Comparison of ENCODE assay signal across 23 mouse cellular contexts in genomic region chr19:4017921-4018587, GRCm38 (mm10). TPM values are rescaled to one million over a fixed set of nuclear protein-coding genes. Genes with fewer than 3 reads are reported as not detected.
DNase-seq lines count a peak whose midpoint lies in the region; ATAC-seq and TF ChIP-seq lines count a peak whose summit lies in the region.
"Had no signal": no experiment of that assay in that cellular context is flagged by ENCODE, and none has a peak within 500 bp of the region (broad histone marks: within the 10 kb centered on the region; RNA-seq: fewer than 3 reads in every experiment).

No protein-coding gene starts in this region.

- no peak for TF ChIP-seq CTCF in cerebellum, adult 2 months (IDR thresholded peaks at IDR 0.05; ENCODE audit: borderline replicate concordance, insufficient read depth, low read depth, low read length)

- H3K27me3 ChIP-seq in cerebellum, adult 2 months (ENCODE audit: control insufficient read depth, insufficient read depth, low read length) = no peaks in the 10 kb centered on the region
- no peaks in the 10 kb centered on the region for H3K27me3 ChIP-seq in midbrain, embryonic 11.5 days (ENCODE audit: control insufficient read depth, insufficient read depth, low read length)
- H3K27me3 ChIP-seq in midbrain, embryonic 10.5 days (ENCODE audit: low read depth, poor library complexity, severe bottlenecking) = no peaks in the 10 kb centered on the region
- H3K27me3 ChIP-seq: embryonic facial prominence, embryonic 13.5 days; forebrain, embryonic 13.5 days; hindbrain, embryonic 15.5 days; megakaryocyte, embryonic 14.5 days had no signal

- H3K9me3 ChIP-seq in midbrain, embryonic 11.5 days (ENCODE audit: control insufficient read depth, low read length) = no peaks in the 10 kb centered on the region
- H3K9me3 ChIP-seq in midbrain, embryonic 10.5 days (replicated peaks) = no peaks in the 10 kb centered on the region
- H3K9me3 ChIP-seq: embryonic facial prominence, embryonic 13.5 days; forebrain, embryonic 13.5 days; hindbrain, embryonic 10.5 days; hindbrain, embryonic 15.5 days; megakaryocyte, embryonic 14.5 days had no signal

- no peak for DNase-seq in cerebellum, adult 2 months
- no peak for DNase-seq in cerebellum, postnatal 4 days (ENCODE audit: low spot score in 2 of 2)
- peak; percentile 69 for DNase-seq in midbrain, embryonic 11.5 days (ENCODE audit: low spot score, missing footprints)
- no peak for DNase-seq in midbrain, embryonic 10.5 days (ENCODE audit: low spot score)
- DNase-seq in ZHBTc4 (ENCODE audit: low read depth, low spot score) = peak; percentile 33
- no peak for DNase-seq in left cerebral cortex, postnatal 36 days (ENCODE audit: low spot score in 2 of 2)
- DNase-seq in right cerebral cortex, adult 18-20 months = no peak
- DNase-seq: embryo, embryonic 11 days; liver; lung, postnatal 4 days; midbrain, embryonic 14.5 days; right cerebral cortex, postnatal 4 days; thymus, postnatal 14 days had no signal

- intact Hi-C loops in left cerebral cortex, postnatal 36 days (cut with DNase I) = loop anchor here (10.0 kb wide), 1 partner anchor 207 kb away; no protein-coding TSS in a partner anchor

- H3K9ac ChIP-seq in midbrain, embryonic 11.5 days (ENCODE audit: low read length) = no peak overlapping the region
- H3K9ac ChIP-seq: embryonic facial prominence, embryonic 13.5 days; forebrain, embryonic 13.5 days; hindbrain, embryonic 15.5 days had no signal

- no peaks in the 10 kb centered on the region for H3K36me3 ChIP-seq in midbrain, embryonic 11.5 days (ENCODE audit: control insufficient read depth, insufficient read depth, low read length)
- no peaks in the 10 kb centered on the region for H3K36me3 ChIP-seq in midbrain, embryonic 10.5 days
- H3K36me3 ChIP-seq: embryonic facial prominence, embryonic 13.5 days; hindbrain, embryonic 10.5 days; hindbrain, embryonic 15.5 days had no signal

- ATAC-seq in midbrain, embryonic 11.5 days (ENCODE audit: low FRiP score) = no peak
- ATAC-seq: activated CD4-positive, CD25-positive, alpha-beta regulatory T cell, adult 4 months; forebrain, embryonic 13.5 days; inflammation-experienced regulatory T-cells, adult 6 months had no signal

- peaks cover 11% of the 10 kb centered on the region for H3K4me1 ChIP-seq in cerebellum, adult 2 months (ENCODE audit: control insufficient read depth, insufficient read depth, low read length)
- 0 out of 2 replicates have a peak, but pooled peaks cover under 1% of the 10 kb centered on the region for H3K4me1 ChIP-seq in midbrain, embryonic 11.5 days (ENCODE audit: control insufficient read depth, insufficient read depth, low read length)
- peaks cover 11% of the 10 kb centered on the region; the same call in 1 of the 2 replicates for H3K4me1 ChIP-seq in midbrain, embryonic 10.5 days

- no peak for TF ChIP-seq POLR2A in cerebellum, adult 2 months (IDR thresholded peaks at IDR 0.05; ENCODE audit: borderline replicate concordance, insufficient read depth, low read length)

- peak overlapping the region; percentile 61; the same call in 1 of the 2 replicates for H3K27ac ChIP-seq in cerebellum, adult 2 months (ENCODE audit: insufficient read depth, low read length)
- no peak overlapping the region for H3K27ac ChIP-seq in midbrain, embryonic 11.5 days (ENCODE audit: low read depth, low read length)
- no peak overlapping the region for H3K27ac ChIP-seq in midbrain, embryonic 10.5 days (replicated peaks)
- H3K27ac ChIP-seq: embryonic facial prominence, embryonic 13.5 days; forebrain, embryonic 13.5 days; hindbrain, embryonic 10.5 days; hindbrain, embryonic 15.5 days; layer of hippocampus, adult 2 months had no signal

- 75% methylated on average over 10 of the region's 10 CpGs for WGBS in cerebellum, adult 2 months
- WGBS in midbrain, embryonic 11.5 days = 60% methylated on average over 10 of the region's 10 CpGs
- 60% methylated on average over 10 of the region's 10 CpGs for WGBS in midbrain, embryonic 10.5 days

- no peak overlapping the region for H3K4me2 ChIP-seq in midbrain, embryonic 11.5 days
- H3K4me2 ChIP-seq: embryonic facial prominence, embryonic 13.5 days; forebrain, embryonic 13.5 days; hindbrain, embryonic 15.5 days had no signal

- H3K4me3 ChIP-seq in cerebellum, adult 2 months (replicated peaks; ENCODE audit: insufficient read depth, low read depth, low read length) = no peak overlapping the region
- H3K4me3 ChIP-seq in midbrain, embryonic 11.5 days (ENCODE audit: low read depth, low read length) = no peak overlapping the region
- H3K4me3 ChIP-seq in midbrain, embryonic 10.5 days = no peak overlapping the region
- H3K4me3 ChIP-seq: embryonic facial prominence, embryonic 13.5 days; erythroblast, embryonic 14.5 days; forebrain, embryonic 13.5 days; hindbrain, embryonic 10.5 days; hindbrain, embryonic 15.5 days; layer of hippocampus, adult 2 months had no signal

RNA-seq across cellular contexts. Expression of gene Ndufv1, which starts 5.4 kb away (rescaled TPM):
- polyA plus RNA-seq in cerebellum, adult 2 months (2012; rRNA removed) = 331 and 332 TPM in 2 replicates
- 180 TPM in 2 replicates for polyA plus RNA-seq in midbrain, embryonic 11.5 days (2014; fragmentation: Nextera tagmentation; extraction: Ambion mirVana)
- polyA plus RNA-seq in midbrain, embryonic 10.5 days (2016; fragmentation: Nextera tagmentation; extraction: Ambion mirVana) = 188 and 207 TPM in 2 replicates
- 100 to 1,000 TPM; 226 to 259 TPM for total RNA-seq in left cerebral cortex, postnatal 36 days (2021)

RNA-seq across cellular contexts. Expression of gene Doc2g, which starts 14.9 kb away (rescaled TPM):
- 15.8 and 19.9 TPM in 2 replicates for polyA plus RNA-seq in cerebellum, adult 2 months (2012; rRNA removed)
- polyA plus RNA-seq in midbrain, embryonic 11.5 days (2014; fragmentation: Nextera tagmentation; extraction: Ambion mirVana) = 1.5 TPM in 2 replicates
- 2.2 and 3.5 TPM in 2 replicates for polyA plus RNA-seq in midbrain, embryonic 10.5 days (2016; fragmentation: Nextera tagmentation; extraction: Ambion mirVana)
- total RNA-seq in left cerebral cortex, postnatal 36 days (2021) = 1 to 10 TPM; 2.7 to 6.8 TPM
- total RNA-seq: monocyte, adult 5-6 weeks had no signal

RNA-seq across cellular contexts. Expression of gene Gm49405, which starts 17.6 kb away (rescaled TPM):
- 4.8 and 5.5 TPM in 2 replicates for polyA plus RNA-seq in cerebellum, adult 2 months (2012; rRNA removed)
- 0.87 and 1.5 TPM in 2 replicates for polyA plus RNA-seq in midbrain, embryonic 11.5 days (2014; fragmentation: Nextera tagmentation; extraction: Ambion mirVana)
- polyA plus RNA-seq in midbrain, embryonic 10.5 days (2016; fragmentation: Nextera tagmentation; extraction: Ambion mirVana) = 2.4 and 2.8 TPM in 2 replicates
- total RNA-seq in left cerebral cortex, postnatal 36 days (2021) = 1 to 10 TPM; 1.2 to 1.8 TPM

RNA-seq across cellular contexts. Expression of gene Nudt8, which starts 17.7 kb away (rescaled TPM):
- 8.4 and 9.4 TPM in 2 replicates for polyA plus RNA-seq in cerebellum, adult 2 months (2012; rRNA removed)
- 14.0 and 15.1 TPM in 2 replicates for polyA plus RNA-seq in midbrain, embryonic 11.5 days (2014; fragmentation: Nextera tagmentation; extraction: Ambion mirVana)
- 20.2 and 21.5 TPM in 2 replicates for polyA plus RNA-seq in midbrain, embryonic 10.5 days (2016; fragmentation: Nextera tagmentation; extraction: Ambion mirVana)
- 10 to 100 TPM in 1 of 2 experiments, 1 to 10 TPM in 1; 8.8 to 13.3 TPM for total RNA-seq in left cerebral cortex, postnatal 36 days (2021)

RNA-seq across cellular contexts. Expression of gene Gstp1, which starts 19.7 kb away (rescaled TPM):
- 517 and 561 TPM in 2 replicates for polyA plus RNA-seq in cerebellum, adult 2 months (2012; rRNA removed)
- 337 and 342 TPM in 2 replicates for polyA plus RNA-seq in midbrain, embryonic 11.5 days (2014; fragmentation: Nextera tagmentation; extraction: Ambion mirVana)
- 400 and 417 TPM in 2 replicates for polyA plus RNA-seq in midbrain, embryonic 10.5 days (2016; fragmentation: Nextera tagmentation; extraction: Ambion mirVana)
- 100 to 1,000 TPM; 301 to 332 TPM for total RNA-seq in left cerebral cortex, postnatal 36 days (2021)

Comparison
In these comparisons a context has a peak if more than half of its experiments do, and no peak if none do; other contexts are left out.
1. DNase-seq: peak in midbrain, embryonic 11.5 days (single experiment) and ZHBTc4 (single experiment); none in cerebellum, adult 2 months (0 of 2), cerebellum, postnatal 4 days (0 of 2), midbrain, embryonic 10.5 days (single experiment), left cerebral cortex, postnatal 36 days (0 of 2) and right cerebral cortex, adult 18-20 months (single experiment).